Mouse (Mus musculus) R1 (cell line): ENCODE data around the gene Cdk5r1.

ENCODE experiments used
- DNase-seq: peaks from one replicate; pipeline ENCODE4 v3.0.0-alpha.2; 2018; ENCODE audit warnings: low read depth, low spot score

The Cdk5r1 gene

GRCm38 (mm10) chr11:80503726-80504452 lies 27.1 kb downstream of the Cdk5r1 start:
- peak; percentile 70 for DNase-seq

GRCm38 (mm10) chr11:80504519-80505385 lies 27.9 kb downstream of the Cdk5r1 start:
- DNase-seq: no peak

- no peak for DNase-seq
Observed at GRCm38 (mm10) chr11:80505581-80505980, 28.8 kb downstream of the Cdk5r1 start.

- no peak for DNase-seq
Observed at GRCm38 (mm10) chr11:80506483-80506882, 29.7 kb downstream of the Cdk5r1 start.

- no peak for DNase-seq
Observed at GRCm38 (mm10) chr11:80507791-80508190, 31.0 kb downstream of the Cdk5r1 start.

- no peak for DNase-seq
Observed at GRCm38 (mm10) chr11:80508361-80509175, 31.7 kb downstream of the Cdk5r1 start.

GRCm38 (mm10) chr11:80509176-80509506 lies 32.3 kb downstream of the Cdk5r1 start:
- DNase-seq: no peak

GRCm38 (mm10) chr11:80510124-80510523 lies 33.3 kb downstream of the Cdk5r1 start:
- DNase-seq: no peak

GRCm38 (mm10) chr11:80512313-80513056 lies 35.7 kb downstream of the Cdk5r1 start:
- no peak for DNase-seq

GRCm38 (mm10) chr11:80513796-80514195 lies 37.0 kb downstream of the Cdk5r1 start:
- DNase-seq: no peak

GRCm38 (mm10) chr11:80515346-80515745 lies 38.5 kb downstream of the Cdk5r1 start:
- DNase-seq: no peak

GRCm38 (mm10) chr11:80515895-80516294 lies 39.1 kb downstream of the Cdk5r1 start:
- no peak for DNase-seq

- DNase-seq: peak; percentile 91
Observed at GRCm38 (mm10) chr11:80518421-80519367, 41.9 kb downstream of the Cdk5r1 start.

GRCm38 (mm10) chr11:80521148-80521547 lies 44.3 kb downstream of the Cdk5r1 start:
- DNase-seq: no peak

- DNase-seq: no peak
Observed at GRCm38 (mm10) chr11:80522852-80523251, 46.0 kb downstream of the Cdk5r1 start.

- no peak for DNase-seq
Observed at GRCm38 (mm10) chr11:80523410-80523809, 46.6 kb downstream of the Cdk5r1 start.

GRCm38 (mm10) chr11:80524213-80524612 lies 47.4 kb downstream of the Cdk5r1 start:
- no peak for DNase-seq

GRCm38 (mm10) chr11:80527697-80528096 lies 50.9 kb downstream of the Cdk5r1 start:
- DNase-seq: peak; percentile 45

- no peak for DNase-seq
Observed at GRCm38 (mm10) chr11:80529149-80529548, 52.3 kb downstream of the Cdk5r1 start.
